Mouse (Mus musculus) induced T-regulatory cell, adult 2 months (primary cell): ENCODE measurements around the gene Prrc2b.

Experiments used
- DNase-seq: peaks from one replicate; pipeline ENCODE4 v3.0.0-alpha.2; 2012; ENCODE audit warnings: low read depth

Prrc2b gene

GRCm38 (mm10) chr2:32282727-32283126 lies 131.8 kb downstream of the Prrc2b start:
- DNase-seq = peak; percentile 81

DNA sequence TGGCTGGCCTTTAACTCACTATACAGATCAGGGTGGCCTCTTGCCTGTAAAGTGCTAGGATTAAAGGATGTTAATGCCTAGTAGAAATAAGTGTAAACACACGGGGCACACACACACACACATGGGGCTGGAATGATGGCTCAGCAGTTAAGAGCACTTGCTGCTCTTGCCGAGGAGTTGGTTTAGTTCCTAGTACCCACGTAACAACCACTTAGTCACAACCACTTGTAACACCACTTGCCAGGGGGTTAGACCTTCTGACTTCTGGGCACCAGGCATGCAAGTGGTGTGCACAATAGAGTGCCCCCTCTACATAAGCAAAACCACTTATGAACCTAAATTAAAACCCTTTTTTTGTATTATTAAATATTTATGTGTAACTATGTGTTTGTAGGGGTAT lies 133.1 kb downstream of the Prrc2b start:
- DNase-seq = no peak
